Mouse (Mus musculus): ENCODE data around the gene Pla2g6.
A peak's percentile ranks its signal among the peaks of the same experiment; 100 is the strongest.

Pla2g6 gene

DNA sequence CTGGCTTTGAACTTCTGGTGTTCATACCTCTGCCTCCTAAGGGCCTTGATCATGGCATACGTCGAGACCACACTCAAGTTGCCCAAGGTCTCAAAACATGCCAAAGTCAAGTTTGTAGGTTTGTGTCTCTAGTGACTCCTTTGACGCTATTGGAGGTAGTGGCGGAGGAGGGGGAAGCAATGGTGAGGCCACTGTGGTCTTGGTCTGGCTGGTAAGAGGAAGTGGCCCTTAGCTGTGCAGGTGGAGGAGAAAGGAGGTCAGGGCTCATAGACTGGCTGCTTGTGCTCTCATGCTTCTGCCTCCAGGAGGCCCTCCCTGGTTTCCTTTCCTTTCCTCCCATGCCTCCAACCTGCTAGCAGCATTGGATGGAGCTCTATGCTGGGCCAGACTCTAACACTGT, 22.7 kb upstream of the Pla2g6 start:
- no peak for DNase-seq (ENCODE audit: low read depth, low spot score)

DNA sequence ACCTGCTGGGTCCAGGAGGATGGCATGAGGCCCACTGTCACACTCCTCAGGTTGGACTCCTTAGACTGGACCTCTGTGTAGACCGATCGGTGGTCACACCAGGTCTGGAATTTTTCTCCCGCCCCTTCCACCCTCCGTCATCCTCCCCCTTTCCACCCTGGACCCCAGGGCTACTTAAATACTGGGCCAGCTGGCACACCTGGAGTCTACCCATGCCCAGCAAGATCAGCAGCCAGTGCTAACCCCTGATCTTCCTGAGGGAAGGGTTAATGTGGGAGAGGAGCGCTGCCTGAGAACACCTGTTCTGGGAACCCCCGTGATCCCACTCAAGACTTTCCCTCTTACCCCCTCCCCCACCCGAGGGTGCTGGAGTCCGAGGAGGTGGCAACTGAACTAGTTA, 20.5 kb upstream of the Pla2g6 start:
- DNase-seq (ENCODE audit: low read depth, low spot score) = no peak

DNA sequence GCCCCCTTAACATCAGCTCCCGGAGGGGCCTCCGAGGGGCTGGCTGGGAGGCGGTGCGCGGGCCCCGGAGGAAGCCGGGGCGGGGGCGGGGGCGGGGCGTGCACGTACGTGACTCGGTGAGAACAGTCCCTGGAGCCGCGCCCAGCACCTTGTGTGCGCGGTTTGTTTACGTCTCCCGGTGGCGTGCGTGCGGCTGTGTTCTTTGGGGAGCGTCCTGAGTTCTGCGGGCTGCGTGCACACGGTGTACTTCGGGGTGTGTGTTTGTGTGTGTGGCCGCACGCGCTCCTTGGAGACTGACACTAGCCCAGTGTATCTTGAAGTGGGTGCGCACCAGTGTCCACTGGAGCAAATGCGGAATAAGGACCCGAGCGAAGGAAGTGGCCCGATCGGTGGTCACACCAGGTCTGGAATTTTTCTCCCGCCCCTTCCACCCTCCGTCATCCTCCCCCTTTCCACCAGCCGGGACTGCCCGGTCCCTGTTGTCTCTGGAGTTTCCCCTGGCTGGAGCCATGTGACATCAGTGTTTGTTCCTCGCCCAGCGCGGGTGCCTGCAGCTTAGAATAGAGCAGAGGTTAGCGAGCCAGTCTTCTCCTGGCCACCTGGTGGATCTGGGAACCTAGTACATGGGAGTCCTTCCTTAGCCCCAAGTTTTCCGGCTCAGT, 19.8 kb upstream of the Pla2g6 start:
- no peak for DNase-seq (ENCODE audit: low read depth, low spot score)

DNA sequence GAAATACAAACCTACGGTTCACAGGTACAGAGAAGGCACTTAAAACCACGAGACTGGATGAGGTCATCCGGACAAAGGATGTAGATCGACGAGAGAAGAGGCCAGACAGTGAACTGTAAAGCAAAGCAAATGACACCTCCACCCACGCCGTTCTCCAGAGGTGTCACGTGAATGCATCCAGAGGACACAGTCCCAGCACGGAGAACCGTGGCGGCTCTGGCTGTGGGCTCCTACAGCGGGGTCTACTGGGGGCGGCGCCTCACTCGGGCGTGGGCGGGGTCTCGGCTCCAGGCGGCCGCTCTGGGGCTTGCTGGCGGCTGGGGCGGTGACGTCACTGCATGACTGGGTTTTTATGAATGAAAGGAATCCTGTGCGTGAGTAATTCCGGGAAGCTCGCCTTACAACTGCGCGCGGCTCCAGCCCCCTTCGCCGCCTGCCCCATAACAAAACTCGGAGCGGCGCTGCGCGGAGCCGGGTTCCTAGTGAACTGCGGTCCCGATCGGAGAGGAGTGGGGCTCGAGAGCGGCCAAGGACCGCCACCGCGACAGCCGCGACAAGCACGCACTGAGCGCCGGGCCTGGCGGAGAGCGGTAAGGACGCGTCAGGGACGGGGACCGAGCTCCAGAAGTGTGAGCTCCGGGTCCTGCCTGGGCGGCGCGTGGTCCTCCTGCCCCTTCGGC, 19.1 kb upstream of the Pla2g6 start:
- DNase-seq (ENCODE audit: low read depth, low spot score) = peak; percentile 89

DNA sequence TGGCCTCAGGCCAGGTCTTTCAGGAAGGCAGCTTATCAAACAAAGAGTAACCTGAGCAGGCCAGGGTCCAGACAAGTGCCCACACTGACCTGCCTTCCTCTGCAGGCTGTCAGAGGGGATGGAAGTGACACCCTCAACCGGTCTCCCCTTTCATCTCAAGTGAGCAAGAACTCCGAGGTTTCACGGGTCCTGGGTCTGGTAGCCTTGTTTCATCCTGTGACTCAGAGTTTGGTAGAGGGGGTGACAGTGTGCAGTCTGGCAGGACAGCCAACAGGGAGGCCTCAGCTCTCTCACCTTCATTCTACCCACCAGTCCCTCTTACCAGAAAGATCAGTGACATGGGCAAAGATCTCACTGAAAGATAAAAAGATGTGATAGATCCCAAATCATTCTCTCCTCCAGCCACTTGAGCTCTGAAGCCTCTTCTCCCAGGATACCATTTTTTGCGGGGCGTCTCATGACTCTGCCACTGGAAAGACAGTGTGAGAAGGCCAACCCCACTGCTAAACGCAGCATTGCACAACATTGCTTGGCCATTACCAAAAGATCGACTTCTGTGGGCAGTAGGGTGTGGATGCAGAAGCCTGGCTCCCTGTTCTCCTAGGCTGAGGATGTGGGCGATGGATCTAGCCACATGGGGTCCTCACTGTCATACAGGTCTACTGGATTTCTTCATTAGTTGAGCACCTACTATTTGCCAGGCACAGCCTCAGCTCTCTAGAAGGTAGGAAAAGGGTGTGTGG, 18.0 kb upstream of the Pla2g6 start, which contains the start of gene Maff:
Gene Maff (plus strand): TSS at position 571 of the 743 bp plus-strand sequence.
- no peak for DNase-seq (ENCODE audit: low read depth, low spot score)

DNA sequence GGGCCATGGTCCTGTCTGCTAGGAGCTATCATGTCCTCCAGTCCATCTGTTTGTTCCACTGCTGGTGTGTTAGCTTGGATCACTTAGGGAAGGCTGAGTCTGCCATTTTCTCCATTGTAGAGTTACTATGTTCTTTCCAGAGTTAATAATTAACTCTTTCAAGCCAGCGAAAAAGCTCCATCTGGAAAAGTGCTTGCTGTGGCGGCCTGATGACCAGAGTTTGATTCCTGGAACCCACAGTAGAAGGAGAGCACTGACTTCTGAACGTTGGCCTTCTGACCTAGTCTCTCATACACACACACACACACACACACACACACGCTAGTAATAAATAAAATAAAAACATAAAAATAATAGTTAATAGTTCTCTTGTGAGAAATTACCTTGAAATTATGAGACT, 16.4 kb upstream of the Pla2g6 start:
- DNase-seq (ENCODE audit: low read depth, low spot score) = no peak

DNA sequence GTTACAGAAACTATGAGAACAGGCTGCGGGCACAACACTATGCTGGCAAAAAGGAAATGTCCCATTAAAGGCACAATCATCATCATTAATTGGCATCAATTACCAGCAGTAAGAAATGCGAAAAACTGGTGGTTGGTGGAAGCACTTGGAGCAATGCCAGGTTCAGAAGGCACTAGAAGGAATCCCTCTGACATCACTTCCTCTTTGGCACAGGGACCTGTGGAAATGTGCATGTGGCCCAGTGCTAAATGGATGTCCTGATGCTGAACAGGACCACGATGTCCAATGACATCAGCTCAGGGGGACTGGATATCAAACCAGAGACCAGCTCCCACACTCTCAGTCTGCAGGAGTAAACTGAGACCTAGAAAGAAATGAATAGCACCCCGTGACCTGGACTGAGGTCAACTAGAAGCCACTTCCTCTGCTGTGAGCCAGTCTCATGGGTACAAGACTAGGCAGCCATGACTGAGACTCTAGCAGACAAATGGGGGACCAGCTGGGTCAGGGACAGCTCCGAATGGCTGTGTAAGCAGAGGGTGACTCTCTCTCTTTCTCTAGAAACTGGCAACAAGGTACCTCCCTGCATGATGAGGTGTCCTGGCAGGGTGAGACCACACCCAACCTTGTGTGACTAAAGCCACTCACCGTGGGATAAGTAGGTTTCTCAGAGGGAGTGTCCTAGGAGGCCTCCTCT, 14.6 kb upstream of the Pla2g6 start:
- DNase-seq (ENCODE audit: low read depth, low spot score) = no peak

DNA sequence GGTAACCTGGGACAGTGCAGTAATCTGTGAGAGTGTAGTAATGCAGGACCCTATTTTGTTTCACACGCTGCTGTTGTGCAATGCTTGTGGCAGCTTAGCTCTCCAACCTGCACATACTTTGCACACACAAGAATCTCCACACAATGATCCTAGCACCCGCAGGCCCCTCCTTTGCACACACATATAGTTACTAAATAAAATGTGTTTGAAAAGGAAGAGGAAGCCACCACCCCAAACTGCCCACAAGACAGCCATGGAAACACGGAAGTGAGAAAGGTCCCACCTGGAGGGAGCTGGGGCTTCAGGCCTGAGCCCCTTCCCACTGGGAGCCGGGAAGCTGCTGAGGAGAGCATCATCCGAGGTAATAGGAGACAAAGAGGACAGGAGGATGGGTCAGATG, 10.8 kb upstream of the Pla2g6 start:
- DNase-seq (ENCODE audit: low read depth, low spot score) = no peak

DNA sequence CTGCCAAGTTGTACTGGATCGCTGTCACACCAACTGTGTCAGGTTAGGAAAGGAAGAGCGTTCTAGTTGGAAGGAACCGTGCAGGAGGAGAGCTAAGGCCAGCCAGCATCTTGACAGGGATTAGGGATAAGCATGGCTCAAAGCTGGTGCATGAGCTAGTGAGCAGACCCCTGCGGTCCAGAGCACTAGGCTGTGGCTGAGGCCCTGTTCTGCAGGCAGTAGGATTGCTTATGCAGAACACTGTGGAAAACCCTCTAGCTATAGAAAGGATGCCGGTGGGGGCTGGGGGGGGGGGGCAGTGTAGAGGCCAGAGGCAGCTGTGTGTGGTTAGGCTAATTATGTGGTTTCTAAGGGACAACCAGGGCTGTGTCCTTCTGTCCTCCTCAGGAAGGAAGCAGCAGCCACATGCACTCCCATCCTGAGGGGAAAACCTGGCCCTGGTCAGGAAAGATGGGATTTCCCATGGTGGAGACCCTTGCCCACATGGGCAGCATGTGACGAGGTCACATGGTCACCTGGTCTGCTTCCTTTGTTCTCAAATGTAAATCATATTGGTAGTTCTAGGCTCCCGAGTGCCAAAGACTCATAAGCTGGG, 7.0 kb upstream of the Pla2g6 start:
- no peak for DNase-seq (ENCODE audit: low read depth, low spot score)

DNA sequence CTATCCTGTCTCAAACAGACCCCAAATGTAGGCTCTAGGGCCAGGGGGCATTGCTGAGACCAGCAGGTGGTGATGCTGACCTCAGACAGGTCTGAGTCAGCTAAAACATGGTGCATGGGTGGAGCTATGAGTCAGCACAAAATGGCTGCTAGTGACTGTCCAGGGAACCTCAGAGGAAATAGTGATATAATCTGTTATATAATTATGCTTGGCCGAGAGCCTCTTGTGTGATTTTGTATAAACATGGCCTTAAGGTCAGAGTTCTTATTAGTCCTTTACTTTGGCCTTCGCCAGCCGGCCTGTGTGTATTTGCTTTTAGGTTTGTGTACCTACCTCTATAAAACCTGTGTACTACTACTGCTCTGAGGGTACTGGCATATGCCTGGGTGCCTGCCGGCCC, 5.2 kb upstream of the Pla2g6 start:
- no peak for DNase-seq (ENCODE audit: low read depth, low spot score)

DNA sequence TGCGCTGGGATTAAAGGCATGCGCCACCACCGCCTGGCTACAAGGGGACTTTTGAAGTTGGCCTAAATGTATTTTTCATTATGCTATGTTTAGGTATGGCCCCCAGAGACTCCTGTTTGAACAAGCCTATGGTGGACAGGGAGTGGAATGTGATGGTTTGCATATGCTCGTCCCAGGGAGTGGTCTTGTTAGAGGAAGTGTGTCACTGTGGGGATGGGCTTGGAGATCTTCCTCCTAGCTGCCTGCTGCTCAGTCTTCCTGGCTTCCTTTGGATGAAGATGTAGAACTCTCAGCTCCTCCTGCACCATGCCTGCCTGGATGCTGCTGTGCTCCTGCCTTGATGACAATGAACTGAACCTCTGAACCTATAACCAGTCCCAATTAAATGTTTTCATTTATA, 2.3 kb upstream of the Pla2g6 start:
- DNase-seq (ENCODE audit: low read depth, low spot score) = no peak

DNA sequence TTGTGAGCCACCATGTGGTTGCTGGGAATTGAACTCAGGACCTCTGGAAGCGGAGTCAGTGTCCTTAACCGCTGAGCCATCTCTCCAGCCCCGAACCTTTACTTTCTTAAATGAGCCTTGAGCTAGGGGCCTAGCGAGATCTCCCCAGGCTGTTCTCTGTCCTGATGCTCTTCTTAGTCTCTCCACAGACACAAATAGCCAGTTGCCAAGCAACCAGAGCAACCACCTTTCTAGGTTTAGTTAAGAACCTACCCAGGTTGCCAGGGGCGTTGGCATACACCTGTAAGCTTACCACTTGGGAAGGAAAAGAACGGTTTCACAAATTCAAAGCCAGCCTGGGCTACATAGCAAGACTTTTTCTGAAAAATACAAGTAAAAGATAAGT, 1.8 kb upstream of the Pla2g6 start:
- DNase-seq (ENCODE audit: low read depth, low spot score) = no peak

DNA sequence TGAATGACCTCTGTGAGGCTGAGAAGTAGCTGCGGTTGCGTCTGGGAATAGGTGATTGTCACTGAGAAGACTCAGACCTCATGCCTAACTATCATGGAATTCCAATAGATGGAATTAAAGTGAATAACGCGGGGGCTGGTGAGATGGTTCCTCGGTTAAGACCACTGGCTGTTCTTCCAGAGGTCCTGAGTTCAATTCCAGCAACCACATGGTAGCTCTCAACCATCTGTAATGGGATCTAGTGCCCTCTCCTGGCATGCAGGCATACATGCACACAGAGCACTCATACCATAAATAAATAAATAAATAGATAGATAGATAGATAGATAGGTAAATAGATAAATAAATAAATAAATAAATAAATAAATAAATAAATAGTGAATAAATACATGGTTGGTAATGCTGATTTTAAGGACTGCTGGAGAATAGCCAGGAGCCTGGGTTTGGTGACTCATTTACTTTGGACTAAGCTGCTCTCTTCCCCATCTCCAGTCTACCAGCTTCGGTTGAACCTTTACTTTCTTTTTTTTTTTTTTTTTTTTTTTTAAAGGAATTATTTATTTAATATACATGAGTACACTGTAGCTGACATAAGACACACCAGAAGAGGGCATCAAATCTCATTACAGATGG, 1.3 kb upstream of the Pla2g6 start:
- DNase-seq (ENCODE audit: low read depth, low spot score) = no peak

DNA sequence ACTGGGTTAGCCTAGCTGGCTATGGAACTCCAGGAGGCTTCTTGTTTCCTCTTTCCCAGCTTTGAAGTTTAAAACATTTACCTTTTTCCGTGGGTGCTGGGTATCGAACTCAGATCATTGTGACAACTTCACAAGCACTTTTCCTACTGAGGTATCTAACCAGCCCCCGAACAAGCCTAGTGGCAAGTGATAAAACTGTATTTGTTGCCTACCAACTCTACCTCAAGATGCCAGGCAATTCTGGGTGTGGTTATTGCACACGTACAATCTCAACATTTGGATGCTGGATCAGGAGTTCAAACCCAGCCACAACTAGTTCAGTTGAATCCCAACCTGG, 717 bp upstream of the Pla2g6 start:
- DNase-seq (ENCODE audit: low read depth, low spot score) = no peak

DNA sequence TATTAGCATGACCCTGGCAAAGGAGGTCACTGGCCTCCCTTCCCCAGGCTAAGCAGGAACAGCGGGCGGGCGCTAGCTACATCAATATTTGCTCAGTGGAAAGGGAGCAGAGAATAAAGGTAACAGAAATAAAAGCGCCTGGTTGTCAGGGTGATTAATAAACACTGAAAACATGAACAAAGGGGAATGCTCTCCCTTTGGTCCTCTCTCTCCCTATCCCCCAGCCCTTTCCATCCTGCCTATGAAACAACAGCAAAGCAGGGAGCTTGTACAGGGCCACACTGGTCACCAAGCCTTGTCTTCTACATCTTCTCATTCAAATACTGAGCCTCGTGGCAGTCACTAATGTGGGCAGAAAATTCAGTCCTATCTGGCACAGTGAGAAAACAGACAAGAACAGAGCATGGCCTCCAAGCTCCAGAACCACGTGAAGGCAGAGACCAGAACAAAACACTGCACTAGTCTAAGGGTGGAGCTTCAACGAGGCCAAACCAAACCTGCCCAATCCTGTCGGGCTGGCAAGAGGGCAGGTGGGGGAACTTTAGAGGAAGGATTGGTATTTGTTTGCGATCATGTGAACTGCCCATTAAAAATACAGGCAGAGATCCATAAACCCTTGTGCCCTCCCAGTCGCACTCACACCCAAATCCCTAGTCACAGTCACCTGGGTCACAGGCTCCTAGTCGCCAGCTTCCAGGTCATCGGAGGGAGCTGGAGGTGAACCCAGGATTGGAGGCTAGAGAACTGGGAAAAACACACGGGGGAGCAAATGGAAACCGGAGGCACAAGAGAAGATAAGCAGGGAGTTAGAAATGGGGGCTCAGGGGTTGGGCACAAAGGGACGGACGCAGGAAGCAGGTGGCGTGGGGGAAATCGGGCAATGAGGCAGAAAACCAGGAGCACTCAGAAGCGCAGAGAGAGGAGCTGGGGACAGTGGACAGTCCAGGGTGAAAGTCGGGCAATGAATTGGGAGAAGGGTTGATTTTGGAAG, 924 bp downstream of the Pla2g6 start:
- DNase-seq (ENCODE audit: low read depth, low spot score) = no peak

DNA sequence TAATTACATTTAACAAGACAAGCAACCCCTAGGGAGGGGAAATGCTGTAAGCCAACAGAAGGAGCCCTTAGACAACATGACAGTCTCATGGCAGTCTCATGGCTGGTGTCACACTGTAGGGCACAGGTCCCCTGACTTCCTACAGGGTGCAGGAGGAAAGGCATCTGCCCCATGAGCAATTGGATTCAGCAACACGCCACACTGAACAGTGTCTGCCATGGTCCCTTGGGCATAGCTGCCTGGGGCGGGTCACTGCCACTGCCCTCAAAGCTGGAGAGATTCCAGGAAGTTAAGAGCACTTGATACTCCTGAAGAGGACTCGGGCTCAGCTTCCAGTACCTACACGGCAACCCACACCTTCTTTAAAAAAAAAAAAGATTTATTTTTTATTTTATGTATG, 1.9 kb downstream of the Pla2g6 start:
- DNase-seq (ENCODE audit: low read depth, low spot score) = no peak

DNA sequence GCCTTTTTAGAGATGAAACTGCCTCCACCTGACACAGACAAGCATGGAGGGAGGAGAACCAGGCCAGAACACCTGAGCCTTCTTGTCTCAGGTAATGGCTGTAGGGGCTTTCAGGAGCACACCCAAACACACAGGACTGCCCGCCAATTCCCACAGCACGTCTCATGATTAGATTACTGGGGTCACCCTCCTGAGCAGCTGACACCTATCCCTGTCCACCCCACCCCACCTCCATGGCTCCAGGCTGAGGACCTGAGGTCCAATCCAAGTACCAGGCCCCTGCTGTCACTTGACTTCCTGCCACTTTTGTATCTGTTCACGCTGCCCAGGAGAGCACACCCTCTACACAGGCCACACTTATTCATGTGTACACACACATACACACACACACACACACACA, 2.4 kb downstream of the Pla2g6 start:
- DNase-seq (ENCODE audit: low read depth, low spot score) = no peak

DNA sequence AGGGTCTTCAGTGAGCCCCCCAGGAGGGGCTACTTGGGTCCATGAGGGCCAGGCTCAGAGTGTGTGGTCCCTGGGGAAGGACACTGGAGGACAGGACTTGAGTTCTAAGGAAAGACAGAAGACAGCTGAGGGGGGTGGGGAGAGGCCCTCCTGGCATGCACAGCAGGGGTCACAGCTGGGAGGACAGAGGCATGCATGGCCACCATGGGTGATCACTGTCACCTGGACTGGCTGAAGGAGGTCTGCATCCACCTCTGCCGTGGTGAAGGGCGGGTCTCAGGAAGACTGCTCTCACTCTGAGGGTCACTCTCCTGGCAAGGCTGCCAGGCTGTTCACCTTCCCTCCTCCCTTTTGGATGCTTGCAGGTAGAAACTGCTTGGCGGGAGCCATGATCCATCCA, 3.8 kb downstream of the Pla2g6 start:
- DNase-seq (ENCODE audit: low read depth, low spot score) = no peak

DNA sequence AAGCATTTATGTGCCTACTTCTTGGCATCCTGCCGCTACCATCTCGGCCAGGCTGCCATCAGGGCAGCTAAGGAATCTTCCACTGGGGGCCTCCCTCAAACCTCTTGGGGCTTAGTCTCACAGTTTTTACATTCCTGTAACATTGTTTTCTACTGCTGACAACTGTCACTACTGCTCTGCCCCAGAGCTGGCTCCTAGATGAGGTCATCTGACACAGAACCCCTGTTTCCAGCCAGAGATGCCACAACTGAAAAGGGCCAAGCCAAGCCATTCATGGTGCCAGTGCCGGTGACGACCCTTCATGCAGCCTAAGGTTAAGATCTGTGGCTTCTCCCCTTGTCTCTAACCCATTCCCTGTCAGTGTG, 4.4 kb downstream of the Pla2g6 start:
- DNase-seq (ENCODE audit: low read depth, low spot score) = no peak

DNA sequence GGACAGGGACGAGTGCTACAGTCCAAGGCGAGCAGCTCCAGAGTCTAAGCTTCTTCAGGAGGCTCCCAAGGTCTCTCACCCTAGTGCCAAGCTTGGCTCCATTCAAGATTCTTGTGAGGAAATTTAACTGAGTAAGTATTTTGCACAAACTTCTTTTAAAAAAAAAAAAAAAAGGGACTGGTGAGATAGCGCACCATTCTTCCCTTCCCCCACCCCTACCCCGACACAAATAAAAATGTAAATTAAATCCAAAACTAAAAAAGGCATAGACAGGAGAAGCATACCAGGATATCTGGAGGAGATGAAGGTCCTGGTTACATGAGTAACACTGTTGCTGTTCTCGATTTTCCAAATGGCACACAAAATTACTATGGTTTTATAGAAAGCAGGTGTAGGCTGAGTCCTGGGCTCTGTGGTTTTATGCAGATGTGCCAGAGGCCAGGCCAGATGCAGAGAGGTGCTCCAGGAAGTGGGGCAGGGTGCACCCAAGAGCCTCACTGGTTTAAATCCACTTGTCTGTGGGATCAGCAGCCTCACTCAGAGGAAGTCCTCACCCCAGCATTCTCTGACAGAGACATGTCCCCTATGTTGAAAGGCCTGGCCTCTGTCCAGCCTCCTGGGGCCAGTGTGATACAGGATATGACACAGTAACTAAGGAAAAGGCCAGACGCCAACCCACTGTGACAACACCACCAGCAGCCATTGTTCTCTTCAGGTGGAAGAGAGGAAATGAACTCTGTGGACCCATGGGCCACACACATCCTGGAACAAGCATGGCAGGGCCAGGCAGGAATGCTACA, 5.0 kb downstream of the Pla2g6 start:
- DNase-seq (ENCODE audit: low read depth, low spot score) = no peak
